Mouse (Mus musculus) G1E (cell line): ENCODE data around the gene Sarnp.

Source experiments
- CTCF ChIP-seq: IDR thresholded peaks from 2 replicates; pipeline ENCODE4 v1.5.1; 2012; ENCODE audit warnings: low read depth, low read length, inconsistent platforms, mixed read lengths
- GATA1 ChIP-seq: IDR thresholded peaks from 2 replicates; pipeline ENCODE4 v1.6.1; 2012; ENCODE audit warnings: borderline replicate concordance, low read length, inconsistent platforms, mixed read lengths
- GATA2 ChIP-seq: IDR thresholded peaks from 2 replicates; pipeline ENCODE4 v1.6.1; 2012; ENCODE audit warnings: low read depth, low read length, inconsistent platforms, borderline replicate concordance
- POLR2AphosphoS5 ChIP-seq: IDR thresholded peaks from 2 replicates; pipeline ENCODE4 v1.6.1; 2012; ENCODE audit warnings: low read depth, low read length, inconsistent platforms; ENCODE audit not compliant: insufficient replicate concordance
- TAL1 ChIP-seq: conservative IDR thresholded peaks from 2 replicates; pipeline ENCODE4 v1.6.1; 2012; ENCODE audit warnings: low read depth, low read length, inconsistent platforms, mixed read lengths

GRCm38 (mm10) chr10:128773685-128774084 lies 43.4 kb upstream of the Sarnp start:
- TF ChIP-seq GATA1 (no peak), CTCF (no peak), TAL1 (no peak), GATA2 (no peak), POLR2AphosphoS5 (no peak)
